20 mouse cellular contexts compared by ENCODE assay signal in genomic region chr2:119240075-119240818, GRCm38 (mm10). TPM values are rescaled to one million over a fixed set of nuclear protein-coding genes. Genes with fewer than 3 reads are reported as not detected.
A peak's percentile ranks its signal among the peaks of the same experiment; 100 is the strongest.
DNase-seq lines count a peak whose midpoint lies in the region; ATAC-seq and TF ChIP-seq lines count a peak whose summit lies in the region.
"Had no signal": no experiment of that assay in that cellular context is flagged by ENCODE, and none has a peak within 500 bp of the region (broad histone marks: within the 10 kb centered on the region; RNA-seq: fewer than 3 reads in every experiment).

No protein-coding gene starts in this region.

- intact Hi-C loops in gastrocnemius, adult 2 months (cut with DNase I), result no loop called here
- intact Hi-C loops in left cerebral cortex, postnatal 10 days (cut with DNase I), result no loop called here

- no peak overlapping the region for H3K27ac ChIP-seq in MEL (ENCODE audit: control insufficient read depth, low read depth, low read length)
- peak overlapping the region; percentile 89 for H3K27ac ChIP-seq in intestine, postnatal 0 days (ENCODE audit: low read depth, low read length)
- peak overlapping the region; percentile 40; the same call in 1 of the 2 replicates for H3K27ac ChIP-seq in stomach, postnatal 0 days (replicated peaks)
- H3K27ac ChIP-seq in gastrocnemius, adult 2 months, result no peak overlapping the region
- H3K27ac ChIP-seq: forebrain, embryonic 13.5 days; hindbrain, embryonic 14.5 days; neural tube, embryonic 12.5 days had no signal

- H3K4me2 ChIP-seq in intestine, postnatal 0 days (replicated peaks; ENCODE audit: low read depth), result peak overlapping the region; percentile 72
- peak overlapping the region; percentile 69 for H3K4me2 ChIP-seq in stomach, postnatal 0 days (replicated peaks; ENCODE audit: low read depth)
- H3K4me2 ChIP-seq: forebrain, embryonic 13.5 days; heart, embryonic 11.5 days; hindbrain, embryonic 14.5 days; neural tube, embryonic 12.5 days had no signal

- no peak for TF ChIP-seq EP300 in MEL (IDR thresholded peaks at IDR 0.05; ENCODE audit: low read depth in 1 of 2, low read length in 2 of 2)
- no peak for TF ChIP-seq EP300 in stomach, postnatal 0 days (optimal IDR thresholded peaks at IDR 0.05)

- H3K9ac ChIP-seq in MEL (ENCODE audit: control insufficient read depth, low read depth, low read length, poor library complexity, severe bottlenecking), result no peak overlapping the region
- peak overlapping the region; percentile 50 for H3K9ac ChIP-seq in intestine, postnatal 0 days (ENCODE audit: low read depth, low read length)
- H3K9ac ChIP-seq in stomach, postnatal 0 days (ENCODE audit: low read length), result no peak overlapping the region
- H3K9ac ChIP-seq: forebrain, embryonic 13.5 days; hindbrain, embryonic 14.5 days; neural tube, embryonic 12.5 days had no signal

- no peak for TF ChIP-seq RAD21 in MEL (IDR thresholded peaks at IDR 0.05; ENCODE audit: low read depth, low read length)

- DNase-seq in MEL (ENCODE audit: low read depth, low spot score), result peak; percentile 53
- peak; percentile 45 for DNase-seq in stomach, postnatal 0 days (ENCODE audit: low spot score)
- DNase-seq in heart, adult 11 months, result no peak
- no peak for DNase-seq in gastrocnemius, adult 2 months
- no peak for DNase-seq in left cerebral cortex, postnatal 10 days (ENCODE audit: extremely low spot score in 1 of 2, low spot score in 2 of 2)
- DNase-seq: adrenal gland, adult 2 months; cerebellum, postnatal 10 days; heart, postnatal 14 days; lung, postnatal 36 days had no signal

- no peaks in the 10 kb centered on the region for H3K79me2 ChIP-seq in MEL (ENCODE audit: control insufficient read depth, insufficient read depth, low read length, poor library complexity)

- ATAC-seq in intestine, postnatal 0 days, result peak; percentile 80
- no peak for ATAC-seq in stomach, postnatal 0 days (ENCODE audit: low FRiP score, low TSS enrichment)
- ATAC-seq: forebrain, embryonic 13.5 days had no signal

- H3K36me3 ChIP-seq in E14TG2a.4 (ENCODE audit: insufficient read depth, low read length), result peaks cover 68% of the 10 kb centered on the region
- peaks cover 0 to 8% of the 10 kb centered on the region in 2 experiments; a peak in 2 of 4 replicates for H3K36me3 ChIP-seq in MEL (ENCODE audit: control insufficient read depth in 1 of 2, insufficient read depth in 2 of 2, low read length in 2 of 2)
- peaks cover 2% of the 10 kb centered on the region; the same call in 1 of the 2 replicates for H3K36me3 ChIP-seq in intestine, postnatal 0 days (ENCODE audit: control insufficient read depth, insufficient read depth)
- H3K36me3 ChIP-seq in stomach, postnatal 0 days (ENCODE audit: control insufficient read depth, insufficient read depth, low read length), result no peaks in the 10 kb centered on the region
- H3K36me3 ChIP-seq: neural tube, embryonic 12.5 days had no signal

- H3K27me3 ChIP-seq in E14TG2a.4 (ENCODE audit: insufficient read depth, low read length), result no peaks in the 10 kb centered on the region
- H3K27me3 ChIP-seq in MEL (ENCODE audit: control insufficient read depth in 1 of 2, insufficient read depth in 2 of 2, low read length in 2 of 2), result peaks cover 0 to 2% of the 10 kb centered on the region in 2 experiments; a peak in 1 of 4 replicates
- H3K27me3 ChIP-seq in intestine, postnatal 0 days (replicated peaks; ENCODE audit: control insufficient read depth, insufficient read depth, low read length), result no peaks in the 10 kb centered on the region
- peaks cover 3% of the 10 kb centered on the region; the same call in 1 of the 2 replicates for H3K27me3 ChIP-seq in stomach, postnatal 0 days (ENCODE audit: control insufficient read depth, insufficient read depth, low read length)

- WGBS in intestine, postnatal 0 days, result 33% methylated on average over 4 of the region's 4 CpGs
- 56% methylated on average over 4 of the region's 4 CpGs for WGBS in stomach, postnatal 0 days

- peaks cover 79% of the 10 kb centered on the region for H3K4me1 ChIP-seq in E14TG2a.4 (replicated peaks; ENCODE audit: low read depth, low read length)
- peaks cover 3 to 18% of the 10 kb centered on the region in 2 experiments; a peak in 3 of 4 replicates for H3K4me1 ChIP-seq in MEL (ENCODE audit: control insufficient read depth in 1 of 2, insufficient read depth in 2 of 2, low read length in 2 of 2)
- H3K4me1 ChIP-seq in intestine, postnatal 0 days (replicated peaks; ENCODE audit: control insufficient read depth, insufficient read depth, low read length), result no peaks in the 10 kb centered on the region; the same call in 1 of the 2 replicates
- no peaks in the 10 kb centered on the region for H3K4me1 ChIP-seq in stomach, postnatal 0 days (replicated peaks; ENCODE audit: control insufficient read depth, insufficient read depth)

- no peak for TF ChIP-seq POLR2A in MEL (IDR thresholded peaks at IDR 0.05; ENCODE audit: control insufficient read depth in 1 of 2, insufficient read depth in 1 of 2, low read depth in 1 of 2, low read length in 2 of 2, poor library complexity in 1 of 2)

- H3K9me3 ChIP-seq in E14TG2a.4 (ENCODE audit: low read length) (no peaks in the 10 kb centered on the region), MEL (replicated peaks; ENCODE audit: insufficient read depth, low read length) (no peaks in the 10 kb centered on the region)
- no peaks in the 10 kb centered on the region for H3K9me3 ChIP-seq in intestine, postnatal 0 days (ENCODE audit: control insufficient read depth)
- no peaks in the 10 kb centered on the region for H3K9me3 ChIP-seq in stomach, postnatal 0 days (ENCODE audit: control insufficient read depth, low read length)
- H3K9me3 ChIP-seq: forebrain, embryonic 13.5 days; neural tube, embryonic 12.5 days had no signal

- no peak for TF ChIP-seq CTCF in E14TG2a.4 (conservative IDR thresholded peaks at IDR 0.05; ENCODE audit: low read length)
- TF ChIP-seq CTCF in MEL (IDR thresholded peaks at IDR 0.05 in 2 of 3, conservative IDR thresholded peaks at IDR 0.05 in 1 of 3; ENCODE audit: control insufficient read depth in 1 of 3, insufficient read depth in 1 of 3, low read depth in 2 of 3, low read length in 3 of 3, poor library complexity in 1 of 3, severe bottlenecking in 1 of 3), result no peak
- TF ChIP-seq CTCF in intestine, postnatal 0 days (IDR thresholded peaks at IDR 0.05; ENCODE audit: low read depth), result no peak
- TF ChIP-seq CTCF in stomach, postnatal 0 days (IDR thresholded peaks at IDR 0.05; ENCODE audit: low read depth), result no peak
- no peak for TF ChIP-seq CTCF in gastrocnemius, adult 2 months (IDR thresholded peaks at IDR 0.05)

- H3K4me3 ChIP-seq in E14TG2a.4 (replicated peaks; ENCODE audit: low read length) (peak overlapping the region; percentile 91), MEL (ENCODE audit: control insufficient read depth in 1 of 2, insufficient read depth in 1 of 2, low read depth in 2 of 2, low read length in 2 of 2) (no peak overlapping the region)
- peak overlapping the region; percentile 64 for H3K4me3 ChIP-seq in intestine, postnatal 0 days (ENCODE audit: low read depth, low read length)
- H3K4me3 ChIP-seq in stomach, postnatal 0 days (ENCODE audit: low read depth, low read length), result 0 out of 2 replicates have a peak overlapping the region, but pooled peaks have one; percentile 6
- H3K4me3 ChIP-seq in gastrocnemius, adult 2 months, result no peak overlapping the region
- H3K4me3 ChIP-seq: forebrain, embryonic 13.5 days; neural tube, embryonic 12.5 days had no signal

TF ChIP-seq in MEL, 35 proteins besides CTCF, POLR2A, EP300 and RAD21 (continues in another document):
- 0 out of 2 replicates have a peak, but pooled peaks have one; percentile 7 for TF ChIP-seq RCOR1 (IDR thresholded peaks at IDR 0.05; ENCODE audit: low read depth, low read length)

RNA-seq across cellular contexts. Expression of gene Spint1, which starts 3.1 kb away (rescaled TPM):
- total RNA-seq in MEL (2012; rRNA removed), result not detected in 2 replicates
- polyA plus RNA-seq in MEL (2012; ENCODE audit: insufficient read depth in 1 of 2, insufficient read length in 2 of 2, low read depth in 1 of 2, low replicate concordance in 2 of 2, missing spikeins in 1 of 2), result not detected
- polyA plus RNA-seq in intestine, postnatal 0 days (2015; fragmentation: Nextera tagmentation; extraction: Ambion mirVana), result 145 and 148 TPM in 2 replicates
- 70.9 and 80.2 TPM in 2 replicates for polyA plus RNA-seq in stomach, postnatal 0 days (2015; fragmentation: Nextera tagmentation; extraction: Ambion mirVana)
- total RNA-seq in gastrocnemius, adult 2 months (2021), result not detected
- 1 to 10 TPM in 1 of 2 experiments, under 1 TPM in 1; 0.28 to 1.4 TPM for total RNA-seq in left cerebral cortex, postnatal 10 days (2021)

RNA-seq across cellular contexts. Expression of gene Ppp1r14d, which starts 10.5 kb away (rescaled TPM):
- total RNA-seq in MEL (2012; rRNA removed), result not detected in 2 replicates
- not detected for polyA plus RNA-seq in MEL (2012; ENCODE audit: insufficient read depth in 1 of 2, insufficient read length in 2 of 2, low read depth in 1 of 2, low replicate concordance in 2 of 2, missing spikeins in 1 of 2)
- 78.7 and 84.7 TPM in 2 replicates for polyA plus RNA-seq in intestine, postnatal 0 days (2015; fragmentation: Nextera tagmentation; extraction: Ambion mirVana)
- 0.57 and 0.81 TPM in 2 replicates for polyA plus RNA-seq in stomach, postnatal 0 days (2015; fragmentation: Nextera tagmentation; extraction: Ambion mirVana)
- not detected for total RNA-seq in gastrocnemius, adult 2 months (2021)
- total RNA-seq in left cerebral cortex, postnatal 10 days (2021), result not detected
- total RNA-seq: adrenal gland, adult 2 months; gastrocnemius, postnatal 4 days; heart, postnatal 14 days; layer of hippocampus, postnatal 10 days; left cerebral cortex, postnatal 14 days had no signal
- polyA plus RNA-seq: adrenal gland, adult 2 months; forebrain, embryonic 13.5 days; heart, embryonic 11.5 days; hindbrain, embryonic 14.5 days; limb, embryonic 14.5 days; liver, embryonic 16.5 days; neural tube, embryonic 12.5 days had no signal

RNA-seq across cellular contexts. Expression of gene Rhov, which starts 30.8 kb away (rescaled TPM):
- not detected in 2 replicates for total RNA-seq in MEL (2012; rRNA removed)
- not detected for polyA plus RNA-seq in MEL (2012; ENCODE audit: insufficient read depth in 1 of 2, insufficient read length in 2 of 2, low read depth in 1 of 2, low replicate concordance in 2 of 2, missing spikeins in 1 of 2)
- 1.3 TPM in 2 replicates for polyA plus RNA-seq in intestine, postnatal 0 days (2015; fragmentation: Nextera tagmentation; extraction: Ambion mirVana)
- polyA plus RNA-seq in stomach, postnatal 0 days (2015; fragmentation: Nextera tagmentation; extraction: Ambion mirVana), result 17.0 and 19.4 TPM in 2 replicates
- not detected for total RNA-seq in gastrocnemius, adult 2 months (2021)
- total RNA-seq in left cerebral cortex, postnatal 10 days (2021), result 10 to 100 TPM; 14.3 to 16.3 TPM
- total RNA-seq: heart, postnatal 14 days had no signal
- polyA plus RNA-seq: heart, embryonic 11.5 days had no signal

RNA-seq across cellular contexts. Expression of gene Dnajc17, which starts 31.7 kb away (rescaled TPM):
- 13.0 and 14.7 TPM in 2 replicates for total RNA-seq in MEL (2012; rRNA removed)
- polyA plus RNA-seq in MEL (2012; ENCODE audit: insufficient read depth in 1 of 2, insufficient read length in 2 of 2, low read depth in 1 of 2, low replicate concordance in 2 of 2, missing spikeins in 1 of 2), result 10 to 100 TPM in 1 of 2 experiments, not detected in 1; 15.8 TPM
- 8.8 and 9.4 TPM in 2 replicates for polyA plus RNA-seq in intestine, postnatal 0 days (2015; fragmentation: Nextera tagmentation; extraction: Ambion mirVana)
- polyA plus RNA-seq in stomach, postnatal 0 days (2015; fragmentation: Nextera tagmentation; extraction: Ambion mirVana), result 11.7 and 12.5 TPM in 2 replicates
- total RNA-seq in gastrocnemius, adult 2 months (2021), result 1 to 10 TPM; 6.6 to 8.6 TPM
- total RNA-seq in left cerebral cortex, postnatal 10 days (2021), result 10 to 100 TPM; 18.0 to 19.1 TPM

RNA-seq across cellular contexts. Expression of gene Zfyve19, which starts 31.8 kb away (rescaled TPM):
- 30.3 and 37.4 TPM in 2 replicates for total RNA-seq in MEL (2012; rRNA removed)
- polyA plus RNA-seq in MEL (2012; ENCODE audit: insufficient read depth in 1 of 2, insufficient read length in 2 of 2, low read depth in 1 of 2, low replicate concordance in 2 of 2, missing spikeins in 1 of 2), result 10 to 100 TPM in 1 of 2 experiments, not detected in 1; 52.5 TPM
- 36.3 and 38.7 TPM in 2 replicates for polyA plus RNA-seq in intestine, postnatal 0 days (2015; fragmentation: Nextera tagmentation; extraction: Ambion mirVana)
- polyA plus RNA-seq in stomach, postnatal 0 days (2015; fragmentation: Nextera tagmentation; extraction: Ambion mirVana), result 28.5 and 30.9 TPM in 2 replicates
- total RNA-seq in gastrocnemius, adult 2 months (2021), result 10 to 100 TPM; 13.3 to 13.9 TPM
- total RNA-seq in left cerebral cortex, postnatal 10 days (2021), result 10 to 100 TPM; 36.0 to 36.4 TPM

Comparison
In these comparisons a context has a peak if more than half of its experiments do, and no peak if none do; other contexts are left out.
1. H3K4me3 ChIP-seq: peak in E14TG2a.4 (single experiment), intestine, postnatal 0 days (single experiment) and stomach, postnatal 0 days (single experiment); none in MEL (0 of 2) and gastrocnemius, adult 2 months (single experiment).
2. DNase-seq: peak in MEL (single experiment) and stomach, postnatal 0 days (single experiment); none in heart, adult 11 months (single experiment), gastrocnemius, adult 2 months (single experiment) and left cerebral cortex, postnatal 10 days (0 of 2).
3. H3K27ac ChIP-seq: peak in intestine, postnatal 0 days (single experiment) and stomach, postnatal 0 days (single experiment); none in MEL (single experiment) and gastrocnemius, adult 2 months (single experiment).
4. RNA of gene Rhov, which starts 30.8 kb away (total RNA-seq): 14.3 to 16.3 TPM in left cerebral cortex, postnatal 10 days; not detected in MEL and not detected in gastrocnemius, adult 2 months; every median in the first group is over 10 times any median in the second.